Mouse (Mus musculus) kidney, adult 9 months (tissue): Measurements from ENCODE around the gene Coro2b.

Source experiments
- DNase-seq: peaks from one replicate; pipeline ENCODE4 v3.0.0; 2022

Coro2b gene

GRCm38 (mm10) chr9:62537941-62538340, 1.1 kb upstream of the Coro2b start:
- DNase-seq = no peak

GRCm38 (mm10) chr9:62536119-62536654, 657 bp downstream of the Coro2b start:
- no peak for DNase-seq

GRCm38 (mm10) chr9:62535566-62535965, 1.3 kb downstream of the Coro2b start:
- DNase-seq = no peak

- DNase-seq = no peak
These were observed 2.2 kb downstream of the Coro2b start for GRCm38 (mm10) chr9:62534691-62535090.

GRCm38 (mm10) chr9:62534158-62534557, 2.7 kb downstream of the Coro2b start:
- no peak for DNase-seq

GRCm38 (mm10) chr9:62532876-62533275, 4.0 kb downstream of the Coro2b start:
- no peak for DNase-seq

- no peak for DNase-seq
These were observed 5.2 kb downstream of the Coro2b start for GRCm38 (mm10) chr9:62531459-62532275.

GRCm38 (mm10) chr9:62528527-62528926, 8.3 kb downstream of the Coro2b start:
- no peak for DNase-seq

GRCm38 (mm10) chr9:62526858-62527257, 10.0 kb downstream of the Coro2b start:
- DNase-seq = no peak

GRCm38 (mm10) chr9:62526451-62526850, 10.4 kb downstream of the Coro2b start:
- DNase-seq = no peak

GRCm38 (mm10) chr9:62524761-62525308, 12.0 kb downstream of the Coro2b start:
- DNase-seq = no peak

- peak; percentile 65 for DNase-seq
These were observed 13.9 kb downstream of the Coro2b start for GRCm38 (mm10) chr9:62522791-62523471.

GRCm38 (mm10) chr9:62522211-62522610, 14.6 kb downstream of the Coro2b start:
- peak; percentile 66 for DNase-seq

GRCm38 (mm10) chr9:62521541-62521940, 15.3 kb downstream of the Coro2b start:
- DNase-seq = no peak

- no peak for DNase-seq
These were observed 15.9 kb downstream of the Coro2b start for GRCm38 (mm10) chr9:62520933-62521332.

- DNase-seq = no peak
These were observed 16.9 kb downstream of the Coro2b start for GRCm38 (mm10) chr9:62519787-62520503.

- DNase-seq = no peak
These were observed 17.5 kb downstream of the Coro2b start for GRCm38 (mm10) chr9:62519334-62519733.

GRCm38 (mm10) chr9:62518572-62518971, 18.3 kb downstream of the Coro2b start:
- DNase-seq = no peak

GRCm38 (mm10) chr9:62517112-62517957, 19.5 kb downstream of the Coro2b start:
- no peak for DNase-seq

GRCm38 (mm10) chr9:62515138-62515537, 21.7 kb downstream of the Coro2b start:
- DNase-seq = no peak

GRCm38 (mm10) chr9:62513492-62514133, 23.2 kb downstream of the Coro2b start:
- peak; percentile 44 for DNase-seq
